Mouse (Mus musculus) lung, adult 2 months (tissue): Measurements from ENCODE around the gene Blvra.

Source experiments
- CTCF ChIP-seq: fragments of 200-500 bp; IDR thresholded peaks from 2 replicates; pipeline ENCODE4 v1.5.1; 2011; ENCODE audit warnings: mild to moderate bottlenecking, low read length, control low read depth; ENCODE audit not compliant: insufficient read depth
- POLR2A ChIP-seq: fragments of 200-500 bp; IDR thresholded peaks from 2 replicates; pipeline ENCODE4 v1.6.1; 2011; ENCODE audit warnings: low read depth, mild to moderate bottlenecking, control low read depth, low read length, borderline replicate concordance; ENCODE audit errors: extremely low read depth

- TF ChIP-seq POLR2A = no peak
- TF ChIP-seq CTCF = no peak
Measured at GRCm38 (mm10) chr2:127079881-127080590, 9.6 kb downstream of the Blvra start.
